Mouse (Mus musculus): ENCODE measurements at regions not wholly inside any gene's neighbourhood (a gene's known extent, or its start where the extent isn't known, plus 50 kb on each side); places are given as distances from the start of the nearest gene placed in this dataset.

DNA sequence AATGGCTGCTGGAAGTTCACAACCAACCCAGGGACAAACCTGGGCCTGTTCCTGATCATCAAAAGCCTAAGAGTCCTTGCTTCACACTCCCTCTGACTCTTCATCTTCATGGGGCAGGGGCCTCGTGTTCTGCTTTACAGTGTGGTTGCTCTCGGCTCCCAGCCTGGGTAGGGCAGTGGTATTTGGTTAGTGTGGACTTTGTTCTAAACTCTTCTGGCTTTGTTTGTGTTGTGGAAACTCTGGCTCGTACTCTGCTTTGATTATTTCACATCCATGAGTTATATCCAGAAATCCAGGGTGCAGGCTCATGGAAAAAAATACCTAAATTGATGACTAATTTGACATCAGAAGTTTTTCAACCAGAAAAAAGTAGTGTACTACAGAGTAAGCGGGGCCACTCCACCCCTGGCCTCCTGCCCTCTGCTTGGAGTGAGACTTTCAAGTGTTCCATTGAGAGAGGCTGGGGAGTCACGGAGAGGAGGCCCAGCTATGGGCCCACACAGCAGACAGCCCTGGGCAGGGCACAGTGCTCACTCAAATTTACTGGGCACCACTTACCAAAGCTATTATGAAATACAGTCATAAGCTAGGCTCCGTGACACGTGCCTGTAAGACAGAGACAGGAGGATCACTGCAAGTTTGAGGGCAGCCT lies 325.4 kb upstream of the Ddhd1 start:
- ATAC-seq (replicated peaks; ENCODE audit: poor library complexity): no peak

GRCm38 (mm10) chr14:45984135-45984892 lies 326.4 kb upstream of the Ddhd1 start:
- ATAC-seq (replicated peaks; ENCODE audit: poor library complexity): no peak

- no peak for ATAC-seq (replicated peaks; ENCODE audit: poor library complexity)
Measured at GRCm38 (mm10) chr14:45992041-45992869, 334.3 kb upstream of the Ddhd1 start.

- ATAC-seq (replicated peaks; ENCODE audit: poor library complexity): no peak
Measured at GRCm38 (mm10) chr14:45992870-45993135, 334.9 kb upstream of the Ddhd1 start.

DNA sequence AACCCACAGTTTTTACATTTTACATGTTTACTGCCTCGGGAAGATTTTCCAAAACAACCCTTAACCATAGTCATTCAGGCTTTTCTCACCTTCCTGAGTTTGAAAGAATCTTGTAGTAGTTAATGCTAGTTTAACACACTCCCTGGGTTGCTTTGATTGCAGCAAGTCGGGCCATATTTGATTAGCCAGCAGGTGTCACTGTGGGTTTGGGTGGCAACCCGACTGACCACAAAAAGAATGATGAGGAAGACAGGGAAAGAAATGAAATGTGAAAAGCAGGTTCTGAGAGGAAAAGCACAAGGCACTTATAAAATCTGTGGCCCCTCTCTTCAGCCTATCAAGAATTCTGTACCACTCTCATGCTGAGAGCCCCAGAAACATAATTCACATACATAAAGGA lies 335.7 kb upstream of the Ddhd1 start:
- peak; percentile 58; the same call in 1 of the 2 replicates for ATAC-seq (replicated peaks; ENCODE audit: poor library complexity)

DNA sequence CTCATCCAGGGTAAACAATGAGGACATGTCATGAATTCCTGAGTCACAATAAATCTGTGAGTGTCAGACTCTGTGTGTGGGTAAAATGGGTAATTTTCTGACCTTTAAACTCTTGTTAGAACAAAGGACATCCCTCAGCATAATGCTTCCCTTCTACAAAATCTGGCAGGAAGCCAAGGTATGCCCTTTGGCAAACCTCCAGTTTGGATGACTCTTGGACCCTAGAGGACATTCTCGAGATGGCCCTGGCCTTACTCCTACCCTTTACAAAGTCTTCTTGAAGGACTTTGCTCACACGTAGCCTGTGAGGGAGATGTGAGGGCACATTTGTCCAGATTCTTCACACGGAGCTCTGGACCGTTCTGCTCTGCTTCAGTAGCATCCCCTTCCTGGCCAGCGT lies 338.8 kb upstream of the Ddhd1 start:
- ATAC-seq (replicated peaks; ENCODE audit: poor library complexity): no peak

- no peak for ATAC-seq (replicated peaks; ENCODE audit: poor library complexity)
Measured at GRCm38 (mm10) chr14:46004078-46004477, 346.1 kb upstream of the Ddhd1 start.

- ATAC-seq (replicated peaks; ENCODE audit: poor library complexity): no peak
Measured at GRCm38 (mm10) chr14:46005307-46005706, 347.4 kb upstream of the Ddhd1 start.

GRCm38 (mm10) chr14:46013232-46013631 lies 355.3 kb upstream of the Ddhd1 start:
- no peak for ATAC-seq (replicated peaks; ENCODE audit: poor library complexity)

GRCm38 (mm10) chr14:46014090-46014489 lies 356.1 kb upstream of the Ddhd1 start:
- no peak for ATAC-seq (replicated peaks; ENCODE audit: poor library complexity)

DNA sequence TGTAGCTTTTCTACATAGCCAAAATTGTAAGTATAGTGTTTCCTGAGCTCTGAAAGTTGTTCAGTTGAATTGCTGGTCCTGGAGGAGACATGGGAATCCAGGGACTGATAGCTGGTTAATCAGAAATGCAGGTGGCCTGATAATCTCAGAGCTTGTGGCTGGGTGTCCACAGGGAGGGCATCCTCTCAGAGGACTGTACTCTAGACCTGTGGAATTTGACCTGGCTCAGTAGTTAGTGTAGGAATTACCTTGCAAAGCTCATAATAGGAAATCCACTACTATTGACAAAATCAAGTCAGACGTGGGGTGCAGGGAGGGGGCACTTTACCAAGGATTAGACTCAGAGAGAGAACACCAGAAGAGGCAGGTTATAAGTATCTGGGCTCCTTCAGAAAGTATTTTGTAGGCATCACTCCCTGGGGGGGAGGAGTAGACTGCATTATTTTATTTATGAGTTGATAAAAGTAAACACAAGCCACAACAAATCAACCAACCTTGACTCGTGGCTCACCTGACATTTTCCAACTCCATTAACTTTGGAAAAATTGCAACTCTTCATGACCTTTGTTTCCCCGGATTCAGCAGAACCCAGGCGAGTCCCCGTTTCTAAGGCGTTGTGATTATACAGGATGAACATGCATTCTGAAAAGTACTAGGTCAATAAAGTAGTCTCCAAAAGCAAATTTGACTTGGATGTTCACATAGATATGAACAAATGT lies 357.9 kb upstream of the Ddhd1 start:
- no peak for ATAC-seq (replicated peaks; ENCODE audit: poor library complexity)

DNA sequence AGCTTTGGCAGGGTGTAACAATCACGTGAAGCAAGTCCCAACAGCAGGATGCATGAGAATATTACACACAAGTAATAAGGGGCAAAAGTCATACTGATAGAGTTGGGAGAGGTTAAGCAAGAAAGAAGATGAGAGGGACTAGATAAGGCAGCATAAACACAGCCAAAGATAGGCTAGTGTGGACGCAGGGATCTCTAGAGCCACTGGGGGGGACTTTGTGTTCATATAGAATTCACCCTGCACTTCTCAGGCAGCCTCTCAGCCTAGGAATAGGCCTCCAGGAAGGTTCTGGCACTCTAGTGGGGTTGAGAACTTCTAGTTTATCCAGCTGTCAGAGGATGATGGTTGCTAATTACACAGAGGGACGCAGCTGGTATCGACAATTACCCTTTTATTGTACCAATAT lies 358.8 kb upstream of the Ddhd1 start:
- ATAC-seq (replicated peaks; ENCODE audit: poor library complexity): no peak

DNA sequence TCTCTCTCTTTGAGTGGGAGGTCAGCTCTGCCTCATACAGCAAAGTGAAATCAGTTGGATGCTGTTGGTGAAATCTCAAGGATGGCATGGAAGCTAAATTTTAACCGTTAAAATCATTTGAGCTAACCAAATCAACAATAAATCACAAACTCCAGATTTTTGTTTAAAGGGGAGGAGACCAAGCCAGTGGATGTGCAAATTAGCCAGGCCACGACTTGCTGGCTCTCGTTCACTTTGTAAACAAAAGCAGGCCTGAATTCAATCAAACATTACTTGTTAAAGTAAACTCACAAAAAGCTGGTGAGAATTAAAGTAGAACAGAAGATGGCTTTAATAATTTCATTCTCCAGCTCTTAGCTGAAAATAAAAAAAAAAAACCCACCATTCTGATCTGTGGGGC lies 359.3 kb upstream of the Ddhd1 start:
- no peak for ATAC-seq (replicated peaks; ENCODE audit: poor library complexity)

GRCm38 (mm10) chr14:46017976-46018375 lies 360.0 kb upstream of the Ddhd1 start:
- ATAC-seq (replicated peaks; ENCODE audit: poor library complexity): no peak

- ATAC-seq (replicated peaks; ENCODE audit: poor library complexity): no peak
Measured at GRCm38 (mm10) chr14:46019240-46020025, 359.8 kb upstream of the Gm15217 start.

- no peak for ATAC-seq (replicated peaks; ENCODE audit: poor library complexity)
Measured at GRCm38 (mm10) chr14:46034301-46034700, 344.9 kb upstream of the Gm15217 start.

DNA sequence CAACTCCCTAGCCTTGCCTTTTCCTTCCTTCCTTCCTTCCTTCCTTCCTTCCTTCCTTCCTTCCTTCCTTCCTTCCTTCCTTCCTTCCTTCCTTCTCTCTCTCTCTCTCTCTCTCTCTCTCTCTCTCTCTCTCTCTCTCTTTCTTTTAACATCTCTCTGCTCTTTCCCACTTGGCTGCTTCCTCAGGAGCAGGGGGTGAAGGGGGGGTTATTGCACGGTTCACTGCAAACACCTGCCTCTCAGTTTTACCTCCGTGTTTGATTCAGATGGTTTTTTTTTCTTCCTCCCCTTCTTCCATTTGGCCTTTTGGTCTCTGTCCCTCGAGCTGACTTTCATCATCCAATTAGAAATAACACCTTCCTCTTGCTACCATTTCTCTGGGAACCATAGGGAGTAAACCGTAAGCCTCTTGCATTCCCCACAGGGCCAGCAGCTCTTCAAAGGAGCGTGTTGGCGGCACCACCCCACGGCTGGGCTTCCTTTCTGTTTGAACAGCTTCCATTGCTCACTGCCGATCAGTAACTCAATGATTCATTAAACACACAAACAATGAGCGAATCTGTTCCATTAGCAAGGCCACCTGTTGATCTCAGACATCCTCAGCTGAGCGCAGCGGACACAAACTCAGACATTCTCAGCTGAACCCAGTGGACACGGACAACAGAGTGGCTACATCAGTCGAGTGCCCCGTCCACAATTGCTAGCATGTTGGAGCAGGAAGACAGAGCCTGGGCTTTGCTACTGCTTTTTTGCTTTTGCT lies 318.4 kb upstream of the Gm15217 start:
- ATAC-seq (replicated peaks; ENCODE audit: poor library complexity): no peak

GRCm38 (mm10) chr14:46067102-46067801 lies 312.0 kb upstream of the Gm15217 start:
- ATAC-seq (replicated peaks; ENCODE audit: poor library complexity): no peak

DNA sequence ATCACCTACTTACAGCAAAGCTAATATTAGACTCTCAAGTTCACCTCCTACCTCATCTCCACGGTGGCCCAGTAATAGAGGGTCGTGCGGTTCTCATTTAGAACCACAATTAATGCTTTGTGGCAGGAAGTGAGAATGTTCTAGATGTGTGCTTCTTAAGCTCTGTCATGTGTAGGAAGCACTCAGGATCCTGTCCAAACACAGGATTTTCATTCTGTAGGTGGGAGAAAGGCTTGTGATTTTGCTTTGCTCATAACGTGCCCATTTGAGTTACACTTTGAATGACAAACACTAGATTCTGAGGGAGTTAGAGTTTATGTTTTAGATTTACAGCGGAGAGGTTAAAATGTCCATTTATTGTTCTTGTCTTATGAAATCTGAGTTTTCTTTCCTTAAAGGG lies 308.0 kb upstream of the Gm15217 start:
- ATAC-seq (replicated peaks; ENCODE audit: poor library complexity): no peak
